Mouse (Mus musculus) liver, embryonic 14.5 days (tissue): ENCODE results near the gene Myh14. TPM values are rescaled to one million over a fixed set of nuclear protein-coding genes. Genes with fewer than 3 reads are reported as not detected.

Experiments
- ATAC-seq: fragments of 200-750 bp; cut with Nextera tagmentation; 2 replicates; pipeline ENCODE4 v1.8.0; 2017; ENCODE audit warnings: moderate number of reproducible peaks, mild to moderate bottlenecking, moderate library complexity; ENCODE audit not compliant: insufficient read depth
- DNase-seq, 3 experiments: peaks; one replicate each; pipeline ENCODE4 v3.0.0-alpha.2; 2012 to 2013; ENCODE audit warnings: low read depth in 3 of 3, low spot score in 3 of 3
- H3K27ac ChIP-seq: fragments of 300-500 bp; sonication (generic); 2 replicates; pipeline ENCODE4 v1.5.1; 2014; ENCODE audit warnings: moderate library complexity, mild to moderate bottlenecking, control low read depth, inconsistent platforms
- H3K27me3 ChIP-seq: fragments of 300-500 bp; sonication (generic); 2 replicates; pipeline ENCODE4 v1.6.1; 2014; ENCODE audit warnings: mild to moderate bottlenecking, low read length, moderate library complexity; ENCODE audit not compliant: control insufficient read depth, insufficient read depth
- H3K36me3 ChIP-seq: fragments of 300-500 bp; sonication (generic); replicated peaks from 2 replicates; pipeline ENCODE4 v1.6.1; 2014; ENCODE audit warnings: low read depth; ENCODE audit not compliant: control insufficient read depth, insufficient read depth
- H3K4me1 ChIP-seq, 2 experiments: fragments of 200-500 bp in 1 of 2; fragments of 300-500 bp in 1 of 2; sonication (generic) in 1 of 2; replicated peaks; 2 replicates each; pipeline ENCODE4 v1.6.1; 2012 to 2014; ENCODE audit warnings: antibody characterized with exemption in 1 of 2, inconsistent platforms in 1 of 2, low read length in 1 of 2; ENCODE audit not compliant: control insufficient read depth in 2 of 2, insufficient read depth in 2 of 2
- H3K4me2 ChIP-seq: fragments of 300-500 bp; sonication (generic); 2 replicates; pipeline ENCODE4 v1.6.1; 2014; ENCODE audit warnings: low read depth, mild to moderate bottlenecking, control low read depth, moderate library complexity
- H3K4me3 ChIP-seq, 2 experiments: fragments of 200-500 bp in 1 of 2; fragments of 300-500 bp in 1 of 2; sonication (generic) in 1 of 2; 2 replicates each; pipeline ENCODE4 v1.5.1; 2012 to 2014; ENCODE audit warnings: low read depth in 2 of 2, low read length in 2 of 2, mild to moderate bottlenecking in 2 of 2, control low read depth in 1 of 2, inconsistent platforms in 1 of 2, moderate library complexity in 1 of 2; ENCODE audit not compliant: insufficient read depth in 1 of 2
- H3K9ac ChIP-seq: fragments of 300-500 bp; sonication (generic); replicated peaks from 2 replicates; pipeline ENCODE4 v1.6.1; 2014; ENCODE audit warnings: mild to moderate bottlenecking, control low read depth, moderate library complexity
- H3K9me3 ChIP-seq: fragments of 300-500 bp; sonication (generic); 2 replicates; pipeline ENCODE4 v1.6.1; 2016; ENCODE audit warnings: low read length, mixed read lengths; ENCODE audit not compliant: control insufficient read depth
- CTCF ChIP-seq: IDR thresholded peaks from 2 replicates; pipeline ENCODE4 v1.5.1; 2016; ENCODE audit warnings: antibody characterized with exemption, low read depth, control low read depth
- EP300 ChIP-seq: IDR thresholded peaks from 2 replicates; pipeline ENCODE4 v1.6.1; 2016; ENCODE audit warnings: antibody characterized with exemption, low read depth
- WGBS: fragments of 180-500 bp; shearing (Covaris S2); extraction: QIAGEN DNeasy Blood & Tissue Kit; methylation state at CpG from one replicate; pipeline ENCODE4 v1.1.7; 2014; ENCODE audit not compliant: insufficient replicate concordance; 5-methylcytosine and 5-hydroxymethylcytosine counted together
- polyA plus RNA-seq, 2 experiments: library from polyadenylated mRNA; depleted of rRNA in 1 of 2; stranded (reverse) in 1 of 2; unstranded in 1 of 2; fragments of >200 nt; fragmentation: Nextera tagmentation in 1 of 2; extraction: Ambion mirVana in 1 of 2; gene quantifications; 2 replicates each; pipeline versions ENCODE4 v1.2.1 to v1.2.3; 2012 to 2014

The Myh14 gene
- polyA plus RNA-seq, 2 experiments: 0.09 to 0.15 TPM

- H3K9me3 ChIP-seq: no peaks in the 10 kb centered on the region
- no peaks in the 10 kb centered on the region for H3K4me1 ChIP-seq
- no peak overlapping the region for H3K4me2 ChIP-seq
- ATAC-seq: no peak
- H3K4me3 ChIP-seq: no peak overlapping the region
- H3K27me3 ChIP-seq: no peaks in the 10 kb centered on the region
- no peak overlapping the region for H3K27ac ChIP-seq
- WGBS: 52% methylated on average over 13 of the region's 13 CpGs
- no peak for TF ChIP-seq EP300
- no peak for TF ChIP-seq CTCF
- H3K36me3 ChIP-seq: no peaks in the 10 kb centered on the region
- DNase-seq: no peak
- no peak overlapping the region for H3K9ac ChIP-seq
These were observed 40.2 kb downstream of the Myh14 start for GRCm38 (mm10) chr7:44630437-44630836.

- 64% methylated on average over 15 of the region's 15 CpGs for WGBS
- H3K4me1 ChIP-seq: no peaks in the 10 kb centered on the region
- H3K36me3 ChIP-seq: no peaks in the 10 kb centered on the region
- no peak overlapping the region for H3K4me3 ChIP-seq
- TF ChIP-seq EP300: no peak
- TF ChIP-seq CTCF: no peak
- no peaks in the 10 kb centered on the region for H3K27me3 ChIP-seq
- ATAC-seq (no peak), DNase-seq (no peak)
- no peak overlapping the region for H3K27ac ChIP-seq
- no peak overlapping the region for H3K4me2 ChIP-seq
- H3K9ac ChIP-seq: no peak overlapping the region
- H3K9me3 ChIP-seq: no peaks in the 10 kb centered on the region
These were observed 42.1 kb downstream of the Myh14 start for GRCm38 (mm10) chr7:44628402-44629034.

GRCm38 (mm10) chr7:44626966-44627365, 43.7 kb downstream of the Myh14 start:
- DNase-seq (no peak), ATAC-seq (no peak)
- WGBS: 64% methylated on average over 13 of the region's 13 CpGs
- Histone ChIP-seq H3K27me3 (no peaks in the 10 kb centered on the region), H3K4me1 (no peaks in the 10 kb centered on the region), H3K27ac (no peak overlapping the region), H3K9me3 (no peaks in the 10 kb centered on the region), H3K9ac (no peak overlapping the region), H3K4me2 (no peak overlapping the region), H3K4me3 (no peak overlapping the region), H3K36me3 (no peaks in the 10 kb centered on the region)
- TF ChIP-seq EP300 (no peak), CTCF (no peak)

- ATAC-seq: no peak
These were observed 44.6 kb downstream of the Myh14 start for GRCm38 (mm10) chr7:44626068-44626385.

GRCm38 (mm10) chr7:44625241-44626067, 45.2 kb downstream of the Myh14 start:
- ATAC-seq: no peak
- no peak for DNase-seq
- H3K27me3 ChIP-seq: no peaks in the 10 kb centered on the region
- WGBS: 58% methylated on average over 13 of the region's 13 CpGs
- H3K36me3 ChIP-seq: no peaks in the 10 kb centered on the region
- no peak overlapping the region for H3K4me3 ChIP-seq
- no peak for TF ChIP-seq EP300
- TF ChIP-seq CTCF: no peak
- H3K27ac ChIP-seq: no peak overlapping the region
- H3K9me3 ChIP-seq: no peaks in the 10 kb centered on the region
- no peak overlapping the region for H3K9ac ChIP-seq
- no peaks in the 10 kb centered on the region for H3K4me1 ChIP-seq
- no peak overlapping the region for H3K4me2 ChIP-seq

More at GRCm38 (mm10) chr7:44626068-44626385, 44.6 kb downstream of the Myh14 start:
- Histone ChIP-seq H3K36me3 (no peaks in the 10 kb centered on the region), H3K9me3 (no peaks in the 10 kb centered on the region), H3K27ac (no peak overlapping the region), H3K9ac (no peak overlapping the region), H3K4me1 (no peaks in the 10 kb centered on the region), H3K27me3 (no peaks in the 10 kb centered on the region), H3K4me3 (no peak overlapping the region), H3K4me2 (no peak overlapping the region)
- WGBS: 26% methylated on average over 1 of the region's 1 CpGs
- TF ChIP-seq EP300: no peak
- no peak for TF ChIP-seq CTCF
- DNase-seq: no peak
